Mouse (Mus musculus) liver, adult 2 months (tissue): ENCODE measurements at regions not wholly inside any gene's neighbourhood (a gene's known extent, or its start where the extent isn't known, plus 50 kb on each side); places are given as distances from the start of the nearest gene placed in this dataset.

Experiments used
- DNase-seq: peaks from one replicate; pipeline ENCODE4 v3.0.0-alpha.2; 2011; ENCODE audit warnings: low read depth, low spot score; ENCODE audit errors: extremely low read depth
- H3K27ac ChIP-seq: fragments of 200-500 bp; replicated peaks from 2 replicates; pipeline ENCODE4 v1.5.1; 2012; ENCODE audit warnings: low read depth, mild to moderate bottlenecking, control low read depth, inconsistent platforms, low read length; ENCODE audit not compliant: insufficient read depth
- H3K27me3 ChIP-seq: fragments of 200-500 bp; 2 replicates; pipeline ENCODE4 v1.6.1; 2012; ENCODE audit warnings: mild to moderate bottlenecking, moderate library complexity, low read length, inconsistent platforms; ENCODE audit not compliant: control insufficient read depth, insufficient read depth
- H3K36me3 ChIP-seq: fragments of 200-500 bp; 2 replicates; pipeline ENCODE4 v1.6.1; 2012; ENCODE audit warnings: low read length, inconsistent platforms; ENCODE audit not compliant: control insufficient read depth, insufficient read depth
- H3K4me1 ChIP-seq: fragments of 200-500 bp; 2 replicates; pipeline ENCODE4 v1.6.1; 2011; ENCODE audit warnings: low read length; ENCODE audit not compliant: control insufficient read depth, insufficient read depth
- H3K4me3 ChIP-seq: fragments of 200-500 bp; 2 replicates; pipeline ENCODE4 v1.5.1; 2011; ENCODE audit warnings: low read depth, mild to moderate bottlenecking, control low read depth, low read length, moderate library complexity; ENCODE audit not compliant: insufficient read depth
- H3K79me2 ChIP-seq: fragments of 200-500 bp; 2 replicates; pipeline ENCODE4 v1.6.1; 2012; ENCODE audit warnings: inconsistent platforms, mild to moderate bottlenecking, low read length, moderate library complexity; ENCODE audit not compliant: control insufficient read depth, insufficient read depth
- H3K9ac ChIP-seq: fragments of 200-500 bp; 2 replicates; pipeline ENCODE4 v1.6.1; 2012; ENCODE audit warnings: low read depth, mild to moderate bottlenecking, control low read depth, inconsistent platforms, low read length
- CTCF ChIP-seq: fragments of 200-500 bp; IDR thresholded peaks from 2 replicates; pipeline ENCODE4 v1.5.1; 2011; ENCODE audit warnings: low read depth, low read length, control low read depth
- POLR2A ChIP-seq: fragments of 200-500 bp; IDR thresholded peaks from 2 replicates; pipeline ENCODE4 v1.6.1; 2011; ENCODE audit warnings: low read length, control low read depth; ENCODE audit not compliant: insufficient read depth; ENCODE audit errors: extremely low read depth
- WGBS: fragments of 180-500 bp; shearing (Covaris S2); methylation state at CpG from one replicate; pipeline ENCODE4 v1.1.7; 2018; 5-methylcytosine and 5-hydroxymethylcytosine counted together

DNA sequence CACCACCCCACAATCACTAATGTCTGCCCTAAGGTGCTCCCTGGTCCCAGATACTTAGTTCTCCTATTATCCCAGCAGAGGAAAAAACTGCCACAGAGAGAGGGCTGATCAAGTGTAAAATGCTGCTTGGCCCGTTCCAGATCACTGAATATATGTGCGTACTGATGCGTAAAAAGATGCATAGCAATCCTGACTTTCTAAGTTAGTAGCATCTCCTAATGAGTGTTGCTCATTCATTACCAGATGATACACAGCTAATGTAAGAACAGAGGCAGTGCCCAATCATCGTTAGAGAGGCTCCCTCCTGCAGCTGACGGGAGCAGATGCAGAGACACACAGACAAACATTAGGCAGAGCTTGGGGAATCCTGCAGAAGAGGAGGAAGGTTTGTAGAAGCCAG is 177.6 kb upstream of the Tcf21 start:
- DNase-seq = no peak
- WGBS = 91% methylated on average over 5 of the region's 5 CpGs
- Histone ChIP-seq H3K9ac (no peak overlapping the region), H3K27me3 (no peaks in the 10 kb centered on the region), H3K27ac (no peak overlapping the region), H3K4me3 (no peak overlapping the region), H3K79me2 (no peaks in the 10 kb centered on the region), H3K36me3 (no peaks in the 10 kb centered on the region), H3K4me1 (no peaks in the 10 kb centered on the region)
- TF ChIP-seq POLR2A = no peak
- no peak for TF ChIP-seq CTCF

DNA sequence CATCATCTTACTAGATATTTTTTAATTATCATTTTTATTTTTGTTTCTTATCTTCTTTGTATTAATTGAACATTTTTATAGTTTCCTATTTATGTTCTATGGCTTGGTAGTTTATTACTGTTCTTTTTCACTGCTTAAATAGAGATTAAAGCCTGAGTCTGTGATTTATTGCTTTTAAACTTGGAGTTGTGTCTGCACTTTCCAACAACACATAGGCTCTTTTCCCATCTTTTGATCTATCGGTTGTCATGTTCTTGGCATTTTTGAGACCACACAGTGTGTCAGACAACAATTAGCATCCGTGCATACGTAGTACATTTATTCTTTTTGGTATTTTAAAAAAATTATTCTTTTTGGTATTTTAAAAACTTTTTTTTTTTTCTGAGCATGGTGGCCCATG is 173.2 kb upstream of the Tcf21 start:
- no peak overlapping the region for H3K9ac ChIP-seq
- no peaks in the 10 kb centered on the region for H3K79me2 ChIP-seq
- H3K36me3 ChIP-seq = no peaks in the 10 kb centered on the region
- H3K4me3 ChIP-seq = no peak overlapping the region
- TF ChIP-seq CTCF = no peak
- TF ChIP-seq POLR2A = no peak
- WGBS = 93% methylated on average over 3 of the region's 3 CpGs
- no peak overlapping the region for H3K27ac ChIP-seq
- no peaks in the 10 kb centered on the region for H3K27me3 ChIP-seq
- H3K4me1 ChIP-seq = no peaks in the 10 kb centered on the region
- no peak for DNase-seq

DNA sequence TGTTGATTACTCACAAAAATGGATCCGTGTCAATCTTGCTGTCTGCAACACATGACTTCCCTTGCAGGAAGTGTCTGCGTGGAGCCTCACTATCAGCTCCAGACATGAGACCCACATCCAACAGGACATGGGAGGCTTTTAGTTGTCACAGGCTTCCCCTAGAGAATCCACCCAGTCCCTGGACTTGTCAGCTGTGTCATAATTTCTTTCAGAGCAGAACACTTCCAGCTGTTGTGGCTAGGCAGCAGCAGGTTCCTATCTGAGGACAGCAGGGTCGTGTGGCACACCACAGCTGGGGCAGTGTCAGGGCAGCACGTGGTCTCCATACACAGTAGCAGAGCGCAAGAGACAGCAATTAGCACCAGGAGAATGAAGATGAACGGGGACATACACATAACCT is 161.8 kb upstream of the Tcf21 start:
- no peaks in the 10 kb centered on the region for H3K79me2 ChIP-seq
- no peaks in the 10 kb centered on the region for H3K4me1 ChIP-seq
- H3K9ac ChIP-seq = no peak overlapping the region
- no peak for DNase-seq
- H3K27me3 ChIP-seq = no peaks in the 10 kb centered on the region
- no peaks in the 10 kb centered on the region for H3K36me3 ChIP-seq
- H3K27ac ChIP-seq = no peak overlapping the region
- no peak overlapping the region for H3K4me3 ChIP-seq
- WGBS = 55% methylated on average over 6 of the region's 6 CpGs
- no peak for TF ChIP-seq POLR2A
- TF ChIP-seq CTCF = no peak

DNA sequence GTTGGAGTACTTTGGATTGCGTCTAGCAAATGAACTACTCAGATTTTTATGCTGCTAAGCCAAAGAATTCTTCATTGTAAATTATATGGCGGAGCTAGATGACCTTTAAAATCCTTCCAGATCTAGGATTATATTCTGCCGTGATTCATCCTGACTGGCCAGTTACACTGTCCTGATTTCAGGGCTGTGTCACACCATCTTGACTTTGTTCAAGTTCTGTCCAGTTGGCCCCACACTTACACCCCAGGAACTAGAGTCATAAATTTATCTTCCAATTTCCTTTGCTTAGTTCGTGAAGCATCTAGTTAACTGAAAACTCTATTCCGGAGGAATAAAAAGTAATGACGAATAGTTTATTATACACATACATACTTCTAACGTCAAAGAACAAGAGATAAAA is 158.5 kb upstream of the Tcf21 start:
- Histone ChIP-seq H3K79me2 (no peaks in the 10 kb centered on the region), H3K4me1 (no peaks in the 10 kb centered on the region), H3K27me3 (no peaks in the 10 kb centered on the region), H3K36me3 (no peaks in the 10 kb centered on the region), H3K4me3 (no peak overlapping the region), H3K27ac (no peak overlapping the region), H3K9ac (no peak overlapping the region)
- DNase-seq = no peak
- WGBS = 82% methylated on average over 7 of the region's 7 CpGs
- TF ChIP-seq POLR2A (no peak), CTCF (no peak)

DNA sequence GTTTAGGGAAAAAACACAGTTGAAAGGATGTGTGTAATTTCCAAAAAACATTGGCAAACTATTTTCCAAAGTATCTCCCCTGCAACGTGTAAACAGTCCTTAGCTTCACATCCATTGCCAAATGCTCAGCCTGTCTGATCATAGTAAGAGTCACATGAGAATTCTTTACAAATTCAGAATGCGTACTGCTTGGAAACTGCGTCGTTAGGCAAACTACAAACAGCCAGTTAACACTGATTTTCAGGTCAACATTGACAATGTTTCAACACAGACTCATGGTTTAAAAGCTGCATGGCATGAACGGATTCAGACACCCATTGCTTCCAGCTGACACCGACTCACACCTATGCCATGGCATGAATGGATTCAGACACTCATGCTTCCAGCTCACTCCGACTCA is 137.0 kb upstream of the Tcf21 start:
- 79% methylated on average over 7 of the region's 7 CpGs for WGBS
- H3K27me3 ChIP-seq = no peaks in the 10 kb centered on the region
- H3K36me3 ChIP-seq = no peaks in the 10 kb centered on the region
- no peaks in the 10 kb centered on the region for H3K79me2 ChIP-seq
- no peak overlapping the region for H3K27ac ChIP-seq
- no peak overlapping the region for H3K9ac ChIP-seq
- DNase-seq = no peak
- no peak overlapping the region for H3K4me3 ChIP-seq
- TF ChIP-seq CTCF (no peak), POLR2A (no peak)
- H3K4me1 ChIP-seq = no peaks in the 10 kb centered on the region

DNA sequence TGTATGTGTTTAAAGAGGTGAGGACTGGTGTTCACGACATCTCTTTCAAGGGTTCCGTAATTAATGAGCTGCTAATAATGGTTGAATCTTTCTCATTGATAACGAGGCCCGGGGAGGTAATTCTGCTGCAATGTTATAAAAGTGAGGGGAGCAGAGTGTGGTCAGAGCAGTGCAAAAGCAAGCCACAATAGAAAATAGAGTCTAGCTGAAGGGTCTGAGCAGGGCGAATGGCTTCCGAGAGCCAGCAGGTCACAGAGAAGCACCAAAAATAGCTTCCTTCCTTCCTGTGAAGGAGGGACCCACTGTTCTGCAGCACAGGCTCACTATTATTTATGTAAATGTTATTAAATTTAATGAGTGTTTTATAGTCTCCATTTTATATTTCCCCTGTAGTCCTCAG is 133.3 kb upstream of the Tcf21 start:
- no peak for DNase-seq
- no peak overlapping the region for H3K9ac ChIP-seq
- no peak overlapping the region for H3K4me3 ChIP-seq
- TF ChIP-seq POLR2A (no peak), CTCF (no peak)
- no peak overlapping the region for H3K27ac ChIP-seq
- H3K4me1 ChIP-seq = no peaks in the 10 kb centered on the region
- 73% methylated on average over 6 of the region's 6 CpGs for WGBS
- no peaks in the 10 kb centered on the region for H3K27me3 ChIP-seq
- H3K79me2 ChIP-seq = no peaks in the 10 kb centered on the region
- no peaks in the 10 kb centered on the region for H3K36me3 ChIP-seq
